Mouse (Mus musculus): Measurements from ENCODE around the gene Fbxo41. TPM values are rescaled to one million over a fixed set of nuclear protein-coding genes. Genes with fewer than 3 reads are reported as not detected.

Gene Fbxo41
- polyA plus RNA-seq (2015; fragmentation: Nextera tagmentation; extraction: Ambion mirVana): 0.03 and 0.15 TPM in 2 replicates

DNA sequence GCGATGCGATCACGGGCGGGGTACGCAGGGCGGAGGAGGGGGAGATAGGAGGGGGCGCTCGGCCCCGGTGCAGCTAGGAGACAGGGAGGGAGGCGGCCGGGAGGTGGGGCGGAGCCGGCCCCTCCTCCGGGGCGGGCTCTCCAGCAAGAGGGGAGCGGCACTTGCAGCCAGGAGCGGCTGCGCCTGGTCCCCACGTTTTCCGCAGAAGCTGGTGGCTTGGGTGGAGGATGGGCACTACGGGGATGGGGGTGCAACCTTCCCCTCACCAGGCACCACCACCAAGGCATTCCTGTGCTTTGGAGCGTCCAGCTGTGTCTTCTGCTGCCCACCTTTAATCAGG, at the start of gene Fbxo41:
TSS of gene Fbxo41 (minus strand) at position 84 of the 340 bp plus-strand sequence.
- Histone ChIP-seq H3K36me3 (no peaks in the 10 kb centered on the region), H3K4me1 (replicated peaks) (peaks cover 10% of the 10 kb centered on the region), H3K9ac (peak within 1 kb of the TSS; percentile 35; the same call in 1 of the 2 replicates), H3K4me2 (peak within 1 kb of the TSS; percentile 92), H3K27me3 (peaks cover 78% of the 10 kb centered on the region), H3K9me3 (replicated peaks) (no peaks in the 10 kb centered on the region), H3K27ac (no peak within 1 kb of the TSS), H3K4me3 (peak within 1 kb of the TSS; percentile 63)
- ATAC-seq (replicated peaks; ENCODE audit: insufficient number of reproducible peaks, insufficient read depth, low FRiP score, low read depth): peak; percentile 50; the same call in 1 of the 2 replicates
- 1% methylated on average over 21 of the region's 22 CpGs for WGBS

DNA sequence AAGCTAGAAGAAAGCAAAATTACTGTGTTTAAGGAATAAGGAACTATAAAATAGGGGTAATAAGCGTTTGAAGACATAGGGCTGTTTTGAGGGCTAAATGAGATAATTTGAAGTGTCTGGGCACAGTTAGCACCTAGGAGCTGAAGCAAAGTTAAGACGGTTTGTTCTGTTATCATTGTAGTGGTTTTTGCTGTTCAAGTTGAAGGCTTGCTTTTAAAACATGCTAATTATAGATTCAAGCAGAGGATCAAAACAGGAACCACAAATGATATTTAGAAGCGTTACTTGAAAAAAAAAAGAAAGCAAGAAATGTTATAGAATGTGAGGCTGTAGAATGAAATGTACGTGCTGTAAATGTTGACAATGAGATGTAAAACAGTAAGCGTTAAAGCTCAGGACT, 44.8 kb upstream of the Fbxo41 start:
- no peaks in the 10 kb centered on the region for H3K4me1 ChIP-seq (replicated peaks)
- 71% methylated on average over 5 of the region's 5 CpGs for WGBS
- no peaks in the 10 kb centered on the region for H3K36me3 ChIP-seq
- H3K4me3 ChIP-seq: no peak overlapping the region
- no peak overlapping the region for H3K4me2 ChIP-seq
- H3K27ac ChIP-seq: no peak overlapping the region
- H3K9me3 ChIP-seq (replicated peaks): no peaks in the 10 kb centered on the region
- H3K9ac ChIP-seq: no peak overlapping the region
- ATAC-seq (replicated peaks; ENCODE audit: insufficient number of reproducible peaks, insufficient read depth, low FRiP score, low read depth): no peak
- H3K27me3 ChIP-seq: no peaks in the 10 kb centered on the region

DNA sequence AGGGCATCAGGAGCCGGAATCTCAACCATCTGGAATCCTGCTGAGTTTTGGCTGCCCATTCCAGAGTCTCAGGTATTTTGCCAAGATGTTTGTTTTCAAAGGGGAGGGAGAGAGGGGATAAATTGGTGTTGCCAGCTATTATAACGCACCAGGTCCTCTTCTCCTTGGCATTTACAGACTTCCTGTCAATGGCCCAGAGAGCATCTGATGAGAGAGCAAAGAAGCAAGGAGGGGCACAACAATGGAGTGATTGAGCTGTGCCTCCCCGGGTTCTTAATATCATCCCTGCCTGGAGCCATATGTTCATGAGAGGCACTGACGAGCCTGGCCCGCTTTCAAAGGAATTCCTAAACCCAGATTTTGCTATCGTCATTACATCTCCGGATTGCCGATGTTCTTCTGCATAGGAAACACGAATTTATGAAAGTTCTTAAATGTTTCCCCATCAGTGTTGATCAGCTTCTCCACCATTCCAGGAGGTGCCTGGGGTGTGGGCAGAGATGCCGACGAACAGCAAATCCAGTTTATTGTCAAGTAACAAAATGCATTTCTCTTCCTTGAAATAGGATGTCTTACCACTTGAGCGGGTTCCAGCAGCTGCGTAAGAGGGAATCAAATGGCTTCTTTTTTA, 41.6 kb upstream of the Fbxo41 start:
- Histone ChIP-seq H3K4me2 (no peak overlapping the region), H3K27ac (no peak overlapping the region), H3K4me3 (no peak overlapping the region), H3K4me1 (replicated peaks) (no peaks in the 10 kb centered on the region), H3K36me3 (no peaks in the 10 kb centered on the region), H3K9me3 (replicated peaks) (no peaks in the 10 kb centered on the region), H3K9ac (no peak overlapping the region), H3K27me3 (no peaks in the 10 kb centered on the region)
- ATAC-seq (replicated peaks; ENCODE audit: insufficient number of reproducible peaks, insufficient read depth, low FRiP score, low read depth): no peak
- 70% methylated on average over 13 of the region's 13 CpGs for WGBS

DNA sequence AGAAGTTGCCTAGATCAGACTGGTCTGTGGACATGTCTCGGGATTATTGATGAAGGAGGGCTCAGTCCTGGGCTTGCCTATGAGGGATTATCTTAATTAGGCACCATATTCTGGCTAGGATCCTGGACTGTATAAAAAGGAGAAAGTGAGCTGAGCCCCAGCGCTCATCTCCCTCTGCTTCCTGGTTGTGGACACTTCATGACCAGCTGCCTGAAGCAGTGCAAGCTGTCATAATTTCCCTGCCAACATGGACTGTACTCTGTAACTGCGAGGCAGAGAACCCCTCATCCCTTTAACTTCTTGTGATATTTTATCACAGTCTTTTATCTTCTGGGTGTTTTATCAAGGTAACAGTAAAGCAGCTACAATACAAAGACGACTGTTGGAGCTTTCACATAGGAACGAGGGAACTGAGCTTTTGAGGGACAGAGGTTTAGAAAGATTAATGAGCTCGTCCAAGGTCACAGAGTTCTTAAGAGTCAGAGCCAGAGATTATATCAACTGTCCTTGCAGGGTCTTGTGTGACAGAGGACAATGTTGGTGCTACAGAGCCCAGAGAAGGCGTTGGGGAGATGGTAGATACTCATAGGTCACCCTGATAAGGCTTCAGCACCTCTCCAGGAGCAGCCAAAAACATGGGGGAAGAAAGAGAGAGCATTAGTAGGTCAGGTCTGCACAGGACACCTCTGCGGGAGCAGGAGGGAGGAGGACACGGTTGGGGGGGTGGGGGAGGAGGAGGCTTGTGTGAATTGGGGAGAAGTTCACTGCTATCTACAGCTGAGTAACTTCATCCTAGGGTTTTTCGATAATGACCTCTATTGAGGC, 40.8 kb upstream of the Fbxo41 start:
- no peak for ATAC-seq (replicated peaks; ENCODE audit: insufficient number of reproducible peaks, insufficient read depth, low FRiP score, low read depth)
- H3K36me3 ChIP-seq: no peaks in the 10 kb centered on the region
- H3K27me3 ChIP-seq: no peaks in the 10 kb centered on the region
- H3K4me2 ChIP-seq: no peak overlapping the region
- H3K27ac ChIP-seq: no peak overlapping the region
- no peak overlapping the region for H3K4me3 ChIP-seq
- WGBS: 52% methylated on average over 10 of the region's 10 CpGs
- H3K4me1 ChIP-seq (replicated peaks): no peaks in the 10 kb centered on the region
- H3K9me3 ChIP-seq (replicated peaks): no peaks in the 10 kb centered on the region
- H3K9ac ChIP-seq: no peak overlapping the region

DNA sequence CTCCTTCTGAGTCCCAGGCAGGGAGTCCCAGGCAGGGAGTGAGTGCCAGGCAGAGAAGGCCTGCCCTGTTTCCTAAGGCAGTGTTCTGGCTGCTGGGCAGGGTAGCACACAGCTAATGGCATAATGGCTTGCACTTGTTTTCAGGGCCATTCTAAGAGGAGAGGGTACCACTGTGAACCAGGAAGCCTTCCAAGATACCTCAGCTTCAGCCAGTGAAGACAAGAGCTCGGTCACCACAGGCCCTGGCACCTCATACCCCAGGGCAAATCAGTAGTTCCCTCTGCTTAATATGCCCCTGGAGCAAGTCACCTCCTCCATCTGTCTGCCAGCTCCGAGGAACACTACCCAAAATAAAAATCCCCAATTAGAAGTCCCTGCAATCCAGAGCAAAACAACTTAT, 20.0 kb upstream of the Fbxo41 start:
- no peak overlapping the region for H3K4me2 ChIP-seq
- H3K9me3 ChIP-seq (replicated peaks): no peaks in the 10 kb centered on the region
- ATAC-seq (replicated peaks; ENCODE audit: insufficient number of reproducible peaks, insufficient read depth, low FRiP score, low read depth): no peak
- 66% methylated on average over 2 of the region's 2 CpGs for WGBS
- no peaks in the 10 kb centered on the region for H3K36me3 ChIP-seq
- H3K4me3 ChIP-seq: no peak overlapping the region
- H3K27ac ChIP-seq: no peak overlapping the region
- H3K27me3 ChIP-seq: peaks cover 11% of the 10 kb centered on the region; the same call in 1 of the 2 replicates
- no peaks in the 10 kb centered on the region for H3K4me1 ChIP-seq (replicated peaks)
- H3K9ac ChIP-seq: no peak overlapping the region

DNA sequence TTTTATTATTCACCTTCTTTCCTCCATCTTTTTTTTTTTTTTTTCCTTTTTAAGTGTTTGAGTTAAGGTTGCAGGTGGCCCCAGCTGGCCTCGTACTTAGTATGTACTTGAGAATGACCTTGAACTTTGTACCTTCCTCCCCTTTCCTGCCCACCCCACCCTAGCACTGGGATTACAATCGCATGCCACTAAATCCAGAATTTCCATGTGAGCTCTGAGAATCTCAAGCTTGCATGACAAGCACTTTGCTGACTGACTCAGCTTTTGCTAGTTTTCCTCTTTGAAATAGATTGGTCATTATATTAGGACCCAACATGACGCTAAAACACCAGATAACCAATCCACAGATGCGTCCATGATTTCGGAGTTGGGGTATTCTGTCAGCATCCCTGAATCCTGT, 19.2 kb upstream of the Fbxo41 start:
- Histone ChIP-seq H3K4me3 (no peak overlapping the region), H3K9me3 (replicated peaks) (no peaks in the 10 kb centered on the region), H3K36me3 (no peaks in the 10 kb centered on the region), H3K4me1 (replicated peaks) (no peaks in the 10 kb centered on the region), H3K4me2 (no peak overlapping the region), H3K27me3 (peaks cover 14% of the 10 kb centered on the region), H3K9ac (no peak overlapping the region), H3K27ac (no peak overlapping the region)
- ATAC-seq (replicated peaks; ENCODE audit: insufficient number of reproducible peaks, insufficient read depth, low FRiP score, low read depth): no peak
- 81% methylated on average over 5 of the region's 5 CpGs for WGBS

DNA sequence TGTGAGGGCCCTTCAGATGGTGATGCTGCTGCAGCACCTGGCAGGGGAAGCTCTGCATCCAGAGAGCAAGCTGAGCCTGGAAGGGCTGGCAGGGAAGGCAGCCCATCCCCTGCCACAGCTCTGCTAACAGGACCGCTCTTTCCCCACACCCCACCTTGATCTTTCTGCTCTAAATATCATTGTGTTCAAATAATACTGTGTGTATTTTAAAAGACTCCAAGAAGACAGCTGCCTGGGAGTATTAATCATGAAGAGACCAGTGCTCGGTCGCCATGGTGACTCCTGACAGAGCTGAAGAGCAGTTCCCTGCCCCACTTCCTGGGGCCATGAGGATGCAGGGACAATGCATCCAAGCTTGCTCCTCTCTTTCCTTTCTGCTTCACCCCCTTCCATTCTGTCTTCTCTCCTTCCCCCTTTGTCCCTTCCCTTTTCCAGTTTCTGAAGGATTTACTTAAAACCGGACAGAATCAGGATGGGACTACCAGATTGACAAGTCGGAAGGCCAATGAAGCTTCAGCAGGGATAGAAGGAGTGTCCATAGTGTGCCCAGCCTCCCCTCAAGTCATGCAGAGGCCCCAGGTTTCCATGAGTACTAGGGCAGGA, 15.4 kb upstream of the Fbxo41 start:
- Histone ChIP-seq H3K4me2 (no peak overlapping the region), H3K4me3 (no peak overlapping the region), H3K27ac (no peak overlapping the region), H3K9me3 (replicated peaks) (no peaks in the 10 kb centered on the region), H3K36me3 (no peaks in the 10 kb centered on the region), H3K9ac (no peak overlapping the region), H3K27me3 (peaks cover 48% of the 10 kb centered on the region), H3K4me1 (replicated peaks) (peaks cover 8% of the 10 kb centered on the region)
- no peak for ATAC-seq (replicated peaks; ENCODE audit: insufficient number of reproducible peaks, insufficient read depth, low FRiP score, low read depth)
- 61% methylated on average over 5 of the region's 5 CpGs for WGBS

DNA sequence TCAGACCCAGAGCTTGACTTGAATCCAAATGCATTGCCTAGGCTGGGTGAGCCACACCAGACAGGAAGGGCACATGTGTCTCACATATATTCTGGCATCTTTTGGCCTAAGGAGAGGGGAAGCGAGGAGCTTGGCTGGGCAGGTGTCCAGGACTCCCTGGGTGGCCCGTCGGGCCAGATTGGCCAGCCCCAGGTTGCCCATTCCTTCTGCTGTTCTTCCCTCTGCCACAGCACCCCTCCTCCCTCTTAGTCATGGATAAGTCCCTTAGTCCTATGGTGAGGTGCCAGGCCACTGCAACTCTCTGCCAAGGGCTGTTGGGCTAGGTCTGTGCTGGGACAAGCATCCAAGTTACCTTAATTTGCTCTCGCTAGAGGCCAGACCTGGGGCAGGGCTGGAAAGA, 13.1 kb upstream of the Fbxo41 start:
- no peaks in the 10 kb centered on the region for H3K9me3 ChIP-seq (replicated peaks)
- no peak overlapping the region for H3K27ac ChIP-seq
- H3K36me3 ChIP-seq: no peaks in the 10 kb centered on the region
- no peak overlapping the region for H3K9ac ChIP-seq
- H3K4me2 ChIP-seq: no peak overlapping the region
- no peak for ATAC-seq (replicated peaks; ENCODE audit: insufficient number of reproducible peaks, insufficient read depth, low FRiP score, low read depth)
- H3K4me3 ChIP-seq: no peak overlapping the region
- 77% methylated on average over 4 of the region's 4 CpGs for WGBS
- H3K4me1 ChIP-seq (replicated peaks): peaks cover 30% of the 10 kb centered on the region
- peaks cover 70% of the 10 kb centered on the region for H3K27me3 ChIP-seq

DNA sequence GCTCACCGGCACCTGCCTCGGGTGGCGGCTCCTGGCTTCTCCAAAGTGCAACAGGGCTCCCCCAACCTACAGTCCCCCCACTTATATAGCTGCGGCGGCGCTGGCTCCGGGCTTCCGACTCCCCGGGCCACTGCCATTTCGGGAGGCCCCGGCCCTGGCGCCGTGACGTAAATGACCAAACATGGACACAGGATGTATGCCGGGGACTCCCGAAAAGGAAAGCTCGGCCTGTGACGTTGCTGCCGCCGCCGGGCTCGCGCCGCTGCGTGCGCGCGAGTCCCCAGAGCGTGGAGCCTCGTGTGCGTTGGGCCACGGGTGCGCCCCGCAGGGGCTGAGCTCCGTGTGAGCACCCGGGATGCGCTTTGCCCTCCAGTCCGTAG, 10.7 kb upstream of the Fbxo41 start, which contains the start of gene Egr4:
TSS of gene Egr4 (minus strand) at position 59 of the 380 bp plus-strand sequence.
- H3K4me2 ChIP-seq: peak within 1 kb of the TSS; percentile 86
- peaks cover 30% of the 10 kb centered on the region for H3K4me1 ChIP-seq (replicated peaks)
- no peak within 1 kb of the TSS for H3K9ac ChIP-seq
- under 1% methylated on average over 38 of the region's 38 CpGs for WGBS
- no peak for ATAC-seq (replicated peaks; ENCODE audit: insufficient number of reproducible peaks, insufficient read depth, low FRiP score, low read depth)
- no peaks in the 10 kb centered on the region for H3K36me3 ChIP-seq
- no peaks in the 10 kb centered on the region for H3K9me3 ChIP-seq (replicated peaks)
- peak within 1 kb of the TSS; percentile 50 for H3K4me3 ChIP-seq
- H3K27ac ChIP-seq: no peak within 1 kb of the TSS
- peaks cover 94% of the 10 kb centered on the region for H3K27me3 ChIP-seq

DNA sequence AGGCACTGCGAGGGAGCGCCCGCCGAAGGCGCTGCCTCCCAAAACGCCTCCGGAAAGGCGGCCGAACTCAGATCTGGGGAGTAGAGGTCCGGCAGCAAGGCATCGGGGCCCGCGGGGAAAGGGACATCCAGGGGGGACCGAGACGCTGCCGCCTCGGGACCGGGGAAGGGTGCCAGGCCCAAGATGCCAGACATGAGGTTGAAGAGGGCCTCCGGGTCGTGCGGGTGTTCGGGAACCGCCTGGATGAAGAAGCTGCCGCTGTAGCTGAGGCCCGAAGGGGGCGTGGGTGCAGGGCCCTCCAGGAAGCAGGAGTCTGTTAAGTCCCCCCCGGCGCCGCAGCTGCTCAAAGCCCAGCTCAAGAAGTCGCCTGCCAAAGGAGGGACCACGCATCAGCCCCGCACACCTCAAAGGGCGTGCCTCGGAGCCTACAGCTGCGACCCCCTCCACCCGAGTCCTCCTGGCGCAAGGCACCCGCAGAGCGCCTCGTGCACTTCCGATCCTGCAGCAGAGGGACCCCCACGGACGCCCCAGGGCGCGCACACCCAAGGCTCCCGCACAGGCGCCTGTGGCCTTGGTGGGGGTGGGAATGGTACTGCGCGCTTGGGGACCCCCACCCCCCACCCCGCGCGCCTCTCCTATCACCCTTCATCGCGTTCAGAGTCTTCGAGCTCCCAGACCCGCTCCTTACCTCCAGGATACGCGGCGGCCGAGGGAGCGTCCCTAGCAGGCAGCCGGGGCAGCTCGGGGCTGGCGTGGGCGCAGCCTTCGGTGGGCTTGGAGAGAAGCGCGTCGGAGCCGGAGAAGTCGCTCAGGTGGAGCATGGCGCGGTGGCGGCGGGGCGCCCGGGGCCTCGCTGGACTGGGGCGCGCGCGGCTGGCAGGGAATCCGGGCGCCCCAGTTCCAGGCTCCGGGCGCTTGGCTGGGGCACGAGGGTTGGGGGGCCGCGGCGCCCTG, 10.1 kb upstream of the Fbxo41 start:
- H3K27ac ChIP-seq: no peak overlapping the region
- peak overlapping the region; percentile 50 for H3K4me3 ChIP-seq
- H3K4me2 ChIP-seq: peak overlapping the region; percentile 86
- H3K27me3 ChIP-seq: peaks cover 88% of the 10 kb centered on the region
- no peak for ATAC-seq (replicated peaks; ENCODE audit: insufficient number of reproducible peaks, insufficient read depth, low FRiP score, low read depth)
- H3K4me1 ChIP-seq (replicated peaks): peaks cover 30% of the 10 kb centered on the region
- under 1% methylated on average over 86 of the region's 90 CpGs for WGBS
- no peaks in the 10 kb centered on the region for H3K9me3 ChIP-seq (replicated peaks)
- H3K36me3 ChIP-seq: no peaks in the 10 kb centered on the region
- H3K9ac ChIP-seq: no peak overlapping the region

DNA sequence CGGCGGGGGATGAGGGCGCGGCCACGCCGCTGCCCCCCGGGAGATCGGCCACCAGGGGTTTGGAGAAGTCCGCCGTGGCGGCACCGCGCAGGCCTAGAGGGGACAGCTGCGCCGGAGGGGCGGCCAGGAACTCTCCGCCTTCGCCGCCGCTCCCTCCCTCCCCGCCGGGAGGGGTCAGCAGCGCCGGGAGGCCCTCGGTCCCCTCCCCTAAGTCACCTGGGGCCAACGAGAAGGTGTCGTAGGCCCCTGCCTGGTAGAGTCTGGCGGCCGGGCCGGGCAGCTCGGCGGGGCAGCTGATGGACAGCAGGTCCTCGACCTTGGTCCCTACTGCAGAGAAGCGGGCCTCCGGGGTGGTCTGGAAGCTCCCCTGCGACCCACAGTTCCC, 9.3 kb upstream of the Fbxo41 start:
- 1% methylated on average over 35 of the region's 36 CpGs for WGBS
- ATAC-seq (replicated peaks; ENCODE audit: insufficient number of reproducible peaks, insufficient read depth, low FRiP score, low read depth): no peak

More for the DNA sequence above, 9.3 kb upstream of the Fbxo41 start:
- H3K9me3 ChIP-seq (replicated peaks): no peaks in the 10 kb centered on the region
- peak overlapping the region; percentile 50 for H3K4me3 ChIP-seq
- H3K27ac ChIP-seq: no peak overlapping the region
- H3K4me2 ChIP-seq: peak overlapping the region; percentile 54
- peaks cover 92% of the 10 kb centered on the region for H3K27me3 ChIP-seq
- no peaks in the 10 kb centered on the region for H3K36me3 ChIP-seq
- H3K9ac ChIP-seq: no peak overlapping the region
- H3K4me1 ChIP-seq (replicated peaks): peaks cover 30% of the 10 kb centered on the region

Data from heart, embryonic 15.5 days (tissue).